Mouse (Mus musculus) lung, postnatal 14 days (tissue): ENCODE data around the gene Zdhhc13.

Source experiments
- DNase-seq: peaks from one replicate; pipeline ENCODE4 v3.0.0; 2021

Zdhhc13 gene

DNA sequence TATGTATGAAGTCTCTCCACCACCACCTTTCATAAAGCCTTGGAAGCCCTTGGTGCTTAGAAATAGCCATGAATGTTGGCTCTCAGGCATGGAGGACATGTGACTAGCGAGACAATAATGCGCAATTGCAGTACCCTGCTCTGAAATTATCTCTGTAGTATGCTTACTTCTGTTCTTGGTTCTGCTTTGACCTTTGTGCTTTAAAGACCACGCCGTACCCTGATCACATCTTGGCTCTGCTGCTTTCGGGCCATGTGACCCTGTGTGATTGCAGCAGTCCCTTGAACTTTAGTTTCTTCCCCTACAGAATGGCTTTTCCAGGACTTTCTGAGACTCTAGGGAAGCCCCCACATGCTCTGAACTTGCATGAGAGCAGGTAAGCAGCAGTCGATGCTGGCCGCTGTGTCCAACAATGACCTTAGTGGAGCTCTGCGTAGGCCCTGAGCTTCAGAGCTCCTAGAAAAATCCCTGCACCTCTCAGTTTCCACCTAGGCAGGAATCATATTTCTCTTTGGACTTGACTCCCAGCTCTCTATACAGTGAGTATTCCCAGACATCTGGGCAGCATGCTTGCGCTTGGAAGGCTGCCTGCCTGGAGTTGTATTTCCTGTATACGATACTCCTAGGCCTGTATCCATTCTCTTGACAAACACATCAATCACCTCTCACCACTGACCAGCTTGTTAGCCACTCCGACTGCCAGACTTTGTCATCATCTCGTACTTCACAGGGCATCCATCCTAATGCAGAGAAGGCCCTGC, 56.6 kb downstream of the Zdhhc13 start:
- no peak for DNase-seq

DNA sequence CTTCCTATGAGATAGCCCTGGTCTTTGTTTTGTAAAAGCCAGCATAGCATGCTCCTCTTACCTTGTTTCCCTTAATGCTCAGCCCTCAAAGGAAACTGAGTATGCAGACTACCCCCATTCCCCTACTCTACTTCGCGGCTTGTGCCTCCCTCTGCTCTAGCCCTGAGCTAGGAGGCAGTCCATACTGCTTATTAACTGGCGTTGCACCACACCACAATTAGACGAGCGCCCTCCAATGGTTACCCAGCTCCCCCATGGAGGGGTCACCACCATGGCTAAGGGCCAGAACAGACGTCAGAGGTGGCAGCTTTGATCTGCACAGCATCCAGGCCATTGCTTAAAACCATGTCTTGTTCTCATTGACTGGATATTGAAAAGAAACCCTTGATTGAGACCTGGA, 58.0 kb downstream of the Zdhhc13 start:
- DNase-seq, result no peak

DNA sequence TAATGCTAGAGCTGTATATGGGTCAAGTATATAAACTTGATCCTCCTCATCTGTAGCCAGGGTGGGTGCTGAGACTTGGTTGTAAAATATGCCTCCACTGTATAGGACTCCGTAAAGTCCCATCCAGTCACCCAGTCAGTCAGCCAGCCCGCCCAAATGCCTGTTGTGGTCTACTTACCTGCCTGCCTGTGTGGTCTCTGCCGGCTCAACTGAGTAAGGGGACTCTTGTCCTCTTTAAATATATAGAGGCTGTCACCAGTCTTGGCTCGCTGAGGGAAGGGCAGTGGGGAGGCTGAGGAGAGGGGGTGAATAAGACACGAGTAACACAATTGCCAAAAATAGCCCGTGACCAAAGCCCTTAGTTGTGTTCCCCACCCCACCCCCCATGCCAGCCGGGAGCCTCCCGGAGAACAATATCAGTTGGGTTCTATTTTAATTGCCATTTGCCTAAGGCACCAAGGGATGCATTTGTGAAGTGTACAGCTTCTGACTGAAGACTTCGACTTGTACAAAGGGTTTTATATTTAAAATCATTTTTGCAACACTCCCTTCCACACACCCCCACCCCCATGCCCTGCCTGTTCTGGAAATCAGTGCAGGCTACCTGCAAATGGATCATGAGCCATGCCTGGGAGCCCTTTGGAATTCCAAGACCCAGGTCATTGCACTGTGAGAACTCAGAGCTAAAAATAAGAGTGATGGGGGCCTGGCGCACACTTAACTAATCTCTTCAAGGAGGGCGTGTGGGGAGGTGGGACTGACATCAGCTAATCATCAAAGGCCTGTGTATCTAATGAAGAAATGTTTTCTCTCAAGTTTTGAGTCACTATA, 59.2 kb downstream of the Zdhhc13 start, which contains the start of gene Csrp3:
Gene Csrp3 (minus strand): TSS at position 214 of the 831 bp plus-strand sequence.
- no peak for DNase-seq

DNA sequence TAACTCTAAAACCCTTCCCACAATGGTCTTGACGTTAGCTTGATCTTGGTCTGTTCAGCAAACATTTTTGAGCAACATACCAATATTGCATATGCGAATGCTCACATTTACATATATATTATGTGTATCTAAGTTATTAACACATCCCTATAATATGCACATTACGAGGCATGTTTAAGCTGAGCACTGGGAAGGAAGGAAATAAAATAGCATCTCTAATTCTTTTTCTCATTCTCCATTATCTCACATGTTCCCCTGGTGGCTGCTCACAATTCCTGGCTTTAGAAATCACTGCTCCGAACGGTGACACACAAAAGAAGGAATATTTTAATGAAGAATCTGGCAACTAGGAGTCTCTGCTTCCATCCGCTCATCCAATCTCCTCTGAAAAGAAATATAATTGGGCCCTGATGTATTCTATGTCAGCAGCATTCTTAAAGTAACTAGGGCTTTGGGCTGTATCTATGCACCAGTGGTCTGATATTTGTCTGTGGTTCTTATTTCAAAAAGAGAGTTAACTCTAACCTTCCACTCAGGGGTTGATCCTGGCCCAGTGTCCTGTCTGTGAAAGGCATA, 62.8 kb downstream of the Zdhhc13 start:
- DNase-seq, result no peak

DNA sequence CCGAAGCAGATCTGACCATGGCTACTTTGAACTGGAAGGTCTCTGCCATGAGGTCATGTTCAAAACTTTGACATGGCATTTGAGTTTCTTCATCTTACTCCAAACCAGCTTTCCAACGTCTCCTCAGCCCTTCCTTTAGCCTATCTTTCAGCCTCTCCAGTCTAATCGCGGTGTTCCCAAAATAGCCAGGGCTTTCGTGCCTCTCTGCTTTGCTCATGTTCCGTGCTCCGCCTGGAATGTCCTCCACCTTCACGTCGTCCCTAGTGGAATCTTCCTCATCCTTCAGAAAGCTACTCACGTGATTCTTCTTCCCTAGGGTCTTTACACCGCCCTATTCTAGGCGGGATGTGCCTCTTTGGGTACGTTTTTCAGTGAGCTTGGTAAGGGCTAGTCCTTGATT, 64.7 kb downstream of the Zdhhc13 start:
- no peak for DNase-seq

DNA sequence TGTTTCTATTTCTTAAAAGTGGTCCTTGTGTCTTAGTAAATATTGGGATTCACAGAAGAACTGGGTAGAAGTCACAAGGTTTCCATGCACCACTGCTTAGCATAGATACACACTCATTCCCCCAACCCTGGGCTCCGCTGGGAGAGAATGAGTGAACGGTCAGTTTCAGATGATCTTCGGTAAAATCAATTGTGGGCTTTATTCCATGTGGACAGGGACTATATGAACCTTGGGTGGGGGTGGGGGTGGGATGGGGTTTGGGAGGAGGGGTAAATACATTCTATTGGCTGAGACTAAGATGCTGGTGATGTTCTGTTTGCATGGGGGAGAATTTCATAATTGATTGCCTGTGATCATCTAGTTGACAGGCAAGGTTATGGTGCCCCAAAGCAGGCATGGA, 66.7 kb downstream of the Zdhhc13 start:
- DNase-seq, result no peak

DNA sequence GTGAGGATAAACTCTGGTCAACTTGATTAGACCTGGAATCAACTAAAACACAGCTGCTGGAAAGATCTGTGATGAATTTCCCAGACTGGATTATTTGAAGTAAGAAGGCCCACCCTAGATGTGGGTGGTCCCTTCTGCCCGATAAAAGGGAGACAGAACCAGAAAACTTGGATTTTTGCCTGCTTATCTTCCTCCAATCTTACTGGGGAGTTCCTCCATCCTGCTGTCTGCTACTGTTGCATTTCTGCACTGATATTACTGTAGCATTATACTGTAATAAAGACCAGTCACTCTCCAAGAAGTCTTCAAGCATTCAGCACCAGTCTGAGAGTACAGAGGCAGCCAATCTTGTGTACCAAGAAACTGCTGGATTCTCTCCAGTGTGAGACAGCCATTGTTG, 69.5 kb downstream of the Zdhhc13 start:
- DNase-seq, result no peak

DNA sequence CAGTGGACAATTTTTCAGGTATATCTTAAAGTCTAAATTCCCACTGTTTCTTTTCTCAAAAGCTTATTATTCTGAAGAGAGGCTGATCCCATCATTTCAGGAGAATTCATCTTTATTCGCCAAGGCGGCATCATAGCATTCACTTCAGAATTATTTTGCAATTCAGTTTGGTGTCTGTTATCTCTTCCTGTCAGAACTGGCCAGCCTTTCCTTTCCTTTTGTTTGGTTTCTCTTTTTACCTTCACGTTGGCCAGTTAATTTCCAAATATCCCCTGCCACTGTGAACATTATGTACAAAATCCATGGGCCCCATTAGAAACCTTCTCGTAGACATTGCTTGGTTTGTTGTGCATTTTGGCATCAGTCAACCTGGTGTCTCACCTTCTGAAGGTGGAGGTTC, 70.6 kb downstream of the Zdhhc13 start:
- no peak for DNase-seq

DNA sequence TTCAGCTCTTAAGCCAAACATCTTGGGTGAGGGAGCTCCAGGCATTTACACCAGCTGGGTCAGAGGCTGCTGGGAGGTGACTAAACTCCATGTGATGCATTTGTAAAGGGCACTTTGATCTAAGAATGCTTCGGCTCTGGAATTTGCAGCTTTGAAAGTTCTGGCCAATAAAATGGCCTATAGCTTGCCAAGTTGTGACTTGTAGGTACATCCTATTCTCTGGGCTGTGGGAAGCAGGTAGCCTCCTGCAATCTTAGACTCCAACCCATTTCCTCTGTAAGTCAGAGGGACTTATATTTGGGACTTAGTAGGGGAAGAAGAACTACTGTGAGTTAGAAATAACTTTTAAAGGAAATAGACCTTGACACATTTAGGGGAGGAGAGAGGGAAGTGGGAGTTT, 72.1 kb downstream of the Zdhhc13 start:
- DNase-seq, result no peak

DNA sequence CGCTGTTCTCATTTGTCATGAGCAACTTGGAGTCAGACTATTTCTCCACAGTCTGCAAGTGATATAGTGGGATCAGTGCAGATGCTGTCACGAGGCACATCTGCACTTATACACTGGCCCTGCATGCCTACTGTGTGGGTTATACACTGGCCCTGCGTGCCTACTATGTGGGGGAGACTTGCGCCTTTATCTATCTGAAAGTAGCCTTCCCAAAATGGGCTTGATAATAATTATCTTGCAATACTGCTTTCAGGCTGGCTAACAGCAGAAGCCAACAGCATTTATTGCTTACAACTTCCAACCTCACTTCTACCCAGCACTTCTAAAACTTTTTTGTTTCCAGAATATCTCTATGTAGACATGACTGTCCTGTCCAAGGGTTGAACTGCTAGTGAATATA, 73.0 kb downstream of the Zdhhc13 start:
- no peak for DNase-seq

DNA sequence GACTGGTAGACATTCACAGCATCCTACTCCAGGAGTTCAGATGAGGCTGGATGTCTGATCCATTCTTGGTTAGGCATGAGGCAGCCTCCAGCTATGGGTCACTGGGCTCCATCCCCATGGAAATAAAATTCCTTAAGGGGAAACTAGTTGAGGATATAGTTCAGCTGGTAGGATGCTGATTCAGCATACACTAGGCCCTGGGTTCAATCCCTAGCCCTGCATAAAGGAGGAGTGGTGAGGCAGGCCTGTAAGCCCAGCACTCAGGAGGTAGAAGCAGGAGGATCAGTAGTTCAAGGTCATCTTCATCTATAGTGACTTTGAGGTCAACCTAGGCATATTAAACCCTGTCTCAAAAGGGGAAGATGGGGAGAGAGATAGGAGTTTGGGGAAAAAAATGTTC, 75.4 kb downstream of the Zdhhc13 start:
- DNase-seq, result no peak

DNA sequence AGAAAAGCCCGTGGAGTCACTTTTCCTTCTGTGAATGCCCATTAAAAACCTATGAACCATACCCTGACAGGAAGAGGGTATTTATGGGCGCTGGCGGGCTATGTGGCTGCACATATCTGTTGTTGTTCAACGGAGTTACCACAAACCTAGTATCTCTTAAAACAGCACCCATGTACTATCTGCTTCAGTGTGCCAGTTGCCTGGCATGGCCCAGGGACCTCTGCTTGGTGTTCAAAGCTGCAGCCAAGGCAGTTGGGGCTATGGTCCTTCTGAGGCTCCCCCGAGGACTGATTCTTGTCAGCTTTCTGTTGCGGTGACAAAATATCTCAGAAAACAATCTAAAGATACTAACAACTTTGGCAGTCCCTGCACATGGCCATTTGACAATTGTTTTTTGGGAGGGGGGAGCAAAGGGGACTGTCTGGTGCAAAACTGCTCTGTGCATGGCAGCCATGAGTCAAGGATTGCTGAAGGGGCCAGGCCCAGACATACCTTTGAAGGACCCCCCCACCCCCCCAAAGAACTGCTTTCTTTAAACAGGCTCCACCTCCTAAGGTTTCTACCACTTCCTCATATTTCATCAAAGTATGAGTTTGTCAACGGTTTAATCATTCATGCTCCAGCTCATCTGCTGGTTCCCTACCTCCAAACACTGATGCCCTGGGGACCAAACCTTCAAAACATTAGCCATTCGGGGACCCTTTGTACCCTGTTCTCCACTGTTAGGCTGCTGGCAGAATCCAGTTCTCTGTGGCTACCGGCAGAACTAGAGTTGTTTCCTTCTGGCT, 76.1 kb downstream of the Zdhhc13 start:
- DNase-seq, result no peak

DNA sequence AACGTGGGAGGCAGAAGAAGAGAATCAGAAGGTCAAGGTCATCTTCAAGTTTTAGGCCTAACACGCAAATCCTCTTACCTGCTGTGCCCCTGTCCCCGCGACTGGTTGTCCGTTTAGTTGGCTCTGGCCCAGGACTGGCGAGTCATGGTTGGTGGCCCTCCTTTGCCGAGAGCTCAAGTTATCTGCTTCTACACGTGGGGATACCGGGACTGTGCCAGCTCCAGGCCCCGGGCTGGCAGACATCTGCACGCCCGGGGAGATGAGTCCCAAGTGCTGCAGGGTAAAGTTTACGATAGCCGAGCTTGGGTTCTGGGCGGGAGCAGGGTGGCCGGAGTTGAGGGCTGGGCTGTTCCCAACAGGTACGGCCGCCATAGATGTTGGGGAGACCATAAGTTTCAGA, 78.8 kb downstream of the Zdhhc13 start:
- no peak for DNase-seq

DNA sequence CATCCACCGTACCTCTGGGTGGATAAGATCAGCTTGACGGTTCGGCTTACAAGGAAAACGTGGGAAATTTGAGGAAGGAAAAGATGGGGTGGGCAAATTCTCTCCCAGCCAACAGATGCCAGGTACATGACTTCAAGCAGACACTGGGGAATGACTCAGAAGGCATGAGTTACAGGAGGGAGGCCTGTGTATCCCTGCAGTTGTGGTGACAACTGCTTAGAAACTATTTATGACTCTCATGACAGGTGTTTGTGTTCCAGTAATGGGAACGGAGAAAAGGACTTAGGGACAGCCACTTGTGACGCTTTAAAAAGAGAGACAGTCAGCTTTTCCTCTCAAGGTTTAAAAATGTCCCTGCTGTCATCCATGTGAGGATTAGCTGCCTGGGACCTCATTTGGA, 81.3 kb downstream of the Zdhhc13 start:
- DNase-seq, result no peak

DNA sequence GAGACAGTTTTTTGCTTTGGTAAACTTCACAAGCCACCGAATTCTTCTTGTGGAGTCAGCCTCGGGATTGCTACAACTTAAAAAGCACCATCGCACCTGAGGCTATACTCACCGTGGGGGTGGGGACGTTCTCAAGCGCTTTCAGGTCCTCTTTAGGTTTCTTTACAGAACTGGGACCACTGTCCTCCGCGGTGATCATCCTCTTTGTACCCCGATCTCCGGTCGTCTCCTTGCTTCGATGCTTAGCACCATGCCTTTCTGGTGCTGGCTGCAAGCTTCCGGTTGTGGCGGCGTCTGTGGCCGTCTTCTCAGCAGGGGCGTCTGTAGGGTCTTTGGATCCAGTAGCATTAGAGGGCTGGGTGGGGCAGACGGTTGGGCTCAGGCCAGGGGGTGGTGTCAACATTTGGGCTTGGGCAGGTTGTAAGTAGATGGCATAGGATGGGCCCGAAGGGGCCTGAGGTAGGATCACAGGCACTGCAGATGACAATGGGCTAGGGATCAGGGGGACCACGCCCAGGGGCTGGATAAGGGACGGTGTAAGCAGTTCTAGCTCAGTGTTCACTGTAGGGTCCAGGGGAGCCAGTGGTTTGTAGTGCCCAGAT, 81.9 kb downstream of the Zdhhc13 start:
- DNase-seq, result no peak

DNA sequence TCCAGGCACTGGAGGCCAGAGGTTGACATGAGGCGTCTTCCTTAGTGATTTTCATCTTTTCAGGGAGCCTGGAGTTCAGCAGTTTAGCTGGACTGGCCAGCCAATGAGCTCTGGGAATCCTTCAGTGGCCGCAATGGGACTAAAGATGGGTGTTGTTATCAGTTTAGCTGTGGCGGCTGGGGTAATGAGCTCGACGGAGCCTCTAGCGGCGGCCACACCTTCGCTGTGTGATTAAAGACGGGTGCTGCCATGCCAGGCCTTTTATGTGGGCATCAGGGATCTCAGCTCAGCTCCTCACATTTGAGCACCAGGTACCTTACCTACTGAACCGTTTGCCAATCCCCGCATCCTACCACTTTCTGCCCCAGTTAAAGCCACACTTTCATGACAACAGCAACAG, 82.5 kb downstream of the Zdhhc13 start:
- no peak for DNase-seq

DNA sequence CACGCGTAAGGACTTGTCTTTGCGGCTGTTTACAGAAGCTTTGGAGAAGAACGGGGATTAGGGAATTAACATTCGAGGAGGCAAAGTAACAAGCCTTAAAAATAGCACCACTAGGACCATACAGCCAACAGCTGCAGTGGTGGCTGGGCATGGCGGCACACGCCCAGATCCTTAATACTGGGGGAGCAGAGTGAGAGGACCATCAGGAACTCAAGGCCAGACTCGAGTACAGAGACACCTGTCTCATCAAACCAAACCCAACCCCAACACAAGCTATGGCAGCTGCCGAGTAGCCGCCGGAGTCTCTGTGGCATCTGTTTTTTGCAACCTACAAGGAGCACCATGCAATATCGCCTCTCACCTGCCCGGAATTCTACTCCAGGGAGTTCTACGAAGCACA, 86.3 kb downstream of the Zdhhc13 start:
- DNase-seq, result no peak

DNA sequence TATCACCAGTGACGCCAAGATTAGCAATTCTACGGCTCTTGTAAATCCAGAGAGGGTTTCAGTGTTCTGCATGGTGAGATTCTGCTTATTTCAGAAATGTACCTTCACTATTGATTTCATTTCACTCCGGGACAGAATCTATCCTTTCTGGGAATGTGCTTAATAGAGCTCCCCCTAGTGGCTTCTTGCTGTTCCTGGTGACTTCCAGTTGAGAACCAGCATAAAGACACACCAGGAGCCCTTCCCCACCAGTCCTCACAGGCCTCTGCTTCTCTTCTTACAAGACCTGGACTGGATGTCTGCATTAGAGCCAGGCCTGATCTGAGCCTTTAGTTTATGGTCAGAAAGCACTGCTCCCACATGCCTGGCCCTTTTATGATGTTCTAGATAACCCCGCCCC, 87.7 kb downstream of the Zdhhc13 start:
- DNase-seq, result peak; percentile 61
